Mouse (Mus musculus) layer of hippocampus, adult 11-12 months (tissue): ENCODE data around the gene Morn4.
A peak's percentile ranks its signal among the peaks of the same experiment; 100 is the strongest.
"Not testable (repeated sequence)": the region's sequence is repeated elsewhere in the genome, so short reads cannot be mapped to it uniquely, and the experiment has no call there.

ENCODE experiments used
- DNase-seq: peaks from one replicate; pipeline ENCODE4 v3.0.0; 2022; ENCODE audit warnings: low spot score

The Morn4 gene

GRCm38 (mm10) chr19:42085690-42086089, 467 bp downstream of the Morn4 start:
- DNase-seq, result no peak

- DNase-seq, result not testable (repeated sequence)
These were observed 4.5 kb downstream of the Morn4 start for GRCm38 (mm10) chr19:42081613-42082012.

- DNase-seq, result no peak
These were observed 5.7 kb downstream of the Morn4 start for GRCm38 (mm10) chr19:42080469-42080868.

GRCm38 (mm10) chr19:42079950-42080349, 6.2 kb downstream of the Morn4 start:
- no peak for DNase-seq

- no peak for DNase-seq
These were observed 7.2 kb downstream of the Morn4 start for GRCm38 (mm10) chr19:42079006-42079405.

GRCm38 (mm10) chr19:42078566-42078965, 7.6 kb downstream of the Morn4 start:
- DNase-seq, result no peak

- DNase-seq, result no peak
These were observed 10.2 kb downstream of the Morn4 start for GRCm38 (mm10) chr19:42075992-42076391.

GRCm38 (mm10) chr19:42075051-42075450, 11.1 kb downstream of the Morn4 start:
- DNase-seq, result no peak

- DNase-seq, result no peak
These were observed 13.4 kb downstream of the Morn4 start for GRCm38 (mm10) chr19:42072802-42073201.

- DNase-seq, result no peak
These were observed 14.1 kb downstream of the Morn4 start for GRCm38 (mm10) chr19:42071886-42072608.

GRCm38 (mm10) chr19:42071221-42071620, 14.9 kb downstream of the Morn4 start:
- DNase-seq, result no peak

- peak; percentile 38 for DNase-seq
These were observed 17.0 kb downstream of the Morn4 start for GRCm38 (mm10) chr19:42069241-42069525.

- no peak for DNase-seq
These were observed 17.5 kb downstream of the Morn4 start for GRCm38 (mm10) chr19:42068441-42069240.

GRCm38 (mm10) chr19:42061443-42061842, 24.7 kb downstream of the Morn4 start:
- no peak for DNase-seq

GRCm38 (mm10) chr19:42058426-42058825, 27.7 kb downstream of the Morn4 start:
- DNase-seq, result no peak

- no peak for DNase-seq
These were observed 29.3 kb downstream of the Morn4 start for GRCm38 (mm10) chr19:42056719-42057409.

- no peak for DNase-seq
These were observed 30.3 kb downstream of the Morn4 start for GRCm38 (mm10) chr19:42055881-42056280.

GRCm38 (mm10) chr19:42054255-42054654, 31.9 kb downstream of the Morn4 start:
- DNase-seq, result no peak

- DNase-seq, result no peak
These were observed 34.2 kb downstream of the Morn4 start, which contains the start of gene 4933411K16Rik for GRCm38 (mm10) chr19:42051948-42052347. 4933411K16Rik (plus strand) TSS chr19:42052248.

- no peak for DNase-seq
These were observed 34.8 kb downstream of the Morn4 start for GRCm38 (mm10) chr19:42051351-42051750.

- no peak for DNase-seq
These were observed 35.9 kb downstream of the Morn4 start for GRCm38 (mm10) chr19:42050251-42050650.

- peak; percentile 73 for DNase-seq
These were observed 40.7 kb downstream of the Morn4 start, which contains the start of gene Hoga1 for GRCm38 (mm10) chr19:42045269-42046102. Hoga1 (plus strand) TSS chr19:42045610.
